Comparison of ENCODE assay signal across 9 mouse cellular contexts in the genomic region with DNA sequence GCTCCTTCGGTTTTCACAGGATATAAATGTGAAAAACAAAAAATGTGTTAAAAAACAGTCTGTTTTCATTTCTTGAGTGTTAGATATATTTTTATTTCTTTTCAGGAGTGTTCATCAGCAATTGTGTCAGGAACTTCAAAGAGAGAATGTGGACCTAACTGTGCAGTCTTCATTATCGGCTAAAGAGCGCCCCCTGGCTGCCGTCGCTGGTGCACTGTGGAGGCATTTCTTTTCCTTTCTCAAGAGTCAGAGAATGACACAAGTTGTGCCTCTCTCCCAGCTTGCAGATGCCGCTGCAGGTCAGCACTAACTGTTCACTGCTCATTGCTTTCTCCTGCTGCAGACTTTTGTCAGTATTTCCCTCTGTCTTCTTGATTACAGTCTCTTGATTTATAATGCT.
DNase-seq lines count a peak whose midpoint lies in the region; ATAC-seq and TF ChIP-seq lines count a peak whose summit lies in the region.
"Had no signal": no experiment of that assay in that cellular context is flagged by ENCODE, and none has a peak within 500 bp of the region (broad histone marks: within the 10 kb centered on the region; RNA-seq: fewer than 3 reads in every experiment).

No protein-coding gene starts in this region.

- peak; percentile 68 for TF ChIP-seq RAD21 in MEL (IDR thresholded peaks at IDR 0.05; ENCODE audit: low read depth, low read length)

- DNase-seq in MEL (ENCODE audit: low read depth, low spot score), result peak; percentile 81
- DNase-seq in c-Kit-positive CD71-positive TER-119-positive erythroid progenitor cells, embryonic 14.5 days (ENCODE audit: low spot score), result peak; percentile 73
- DNase-seq in forebrain, embryonic 14.5 days (ENCODE audit: low spot score), result peak; percentile 88
- peak; percentile 89 to 91 for DNase-seq in layer of hippocampus, postnatal 10 days (ENCODE audit: low spot score in 2 of 2)
- DNase-seq in lung, postnatal 10 days, result peak; percentile 78
- peak; percentile 74 for DNase-seq in ovary, postnatal 36 days (ENCODE audit: low spot score)
- DNase-seq in thymus, postnatal 10 days (ENCODE audit: low spot score in 2 of 2), result peak; percentile 32 to 75

- H3K4me1 ChIP-seq in MEL (ENCODE audit: control insufficient read depth in 1 of 2, insufficient read depth in 2 of 2, low read length in 2 of 2), result peaks cover 0 to 5% of the 10 kb centered on the region in 2 experiments; a peak in 2 of 4 replicates
- no peaks in the 10 kb centered on the region for H3K4me1 ChIP-seq in forebrain, embryonic 14.5 days (ENCODE audit: control insufficient read depth, insufficient read depth, low read length)
- no peaks in the 10 kb centered on the region for H3K4me1 ChIP-seq in hindbrain, embryonic 12.5 days
- H3K4me1 ChIP-seq: limb, embryonic 15.5 days had no signal

- no peak for TF ChIP-seq EP300 in MEL (IDR thresholded peaks at IDR 0.05; ENCODE audit: low read depth in 1 of 2, low read length in 2 of 2)

- H3K4me2 ChIP-seq in forebrain, embryonic 14.5 days (ENCODE audit: low read length), result no peak overlapping the region
- H3K4me2 ChIP-seq in hindbrain, embryonic 12.5 days (replicated peaks), result no peak overlapping the region
- H3K4me2 ChIP-seq: limb, embryonic 15.5 days had no signal

- no peak for TF ChIP-seq POLR2A in MEL (IDR thresholded peaks at IDR 0.05; ENCODE audit: control insufficient read depth in 1 of 2, insufficient read depth in 1 of 2, low read depth in 1 of 2, low read length in 2 of 2, poor library complexity in 1 of 2)

- H3K4me3 ChIP-seq in MEL (ENCODE audit: control insufficient read depth in 1 of 2, insufficient read depth in 1 of 2, low read depth in 2 of 2, low read length in 2 of 2), result no peak overlapping the region
- H3K4me3 ChIP-seq in forebrain, embryonic 14.5 days (ENCODE audit: low read depth, low read length), result no peak overlapping the region
- H3K4me3 ChIP-seq in hindbrain, embryonic 12.5 days, result no peak overlapping the region
- H3K4me3 ChIP-seq: limb, embryonic 15.5 days had no signal

- peak; percentile 81 to 92 (median 84) for TF ChIP-seq CTCF in MEL (IDR thresholded peaks at IDR 0.05 in 2 of 3, conservative IDR thresholded peaks at IDR 0.05 in 1 of 3; ENCODE audit: control insufficient read depth in 1 of 3, insufficient read depth in 1 of 3, low read depth in 2 of 3, low read length in 3 of 3, poor library complexity in 1 of 3, severe bottlenecking in 1 of 3)

- H3K27me3 ChIP-seq in MEL (ENCODE audit: control insufficient read depth in 1 of 2, insufficient read depth in 2 of 2, low read length in 2 of 2), result no peaks in the 10 kb centered on the region
- H3K27me3 ChIP-seq in forebrain, embryonic 14.5 days (replicated peaks; ENCODE audit: control insufficient read depth, insufficient read depth, low read length), result no peaks in the 10 kb centered on the region
- H3K27me3 ChIP-seq in hindbrain, embryonic 12.5 days, result no peaks in the 10 kb centered on the region
- H3K27me3 ChIP-seq: limb, embryonic 15.5 days had no signal

- ATAC-seq in forebrain, embryonic 14.5 days, result peak; percentile 92
- peak; percentile 76 for ATAC-seq in hindbrain, embryonic 12.5 days (ENCODE audit: low FRiP score)

- H3K9me3 ChIP-seq in MEL (replicated peaks; ENCODE audit: insufficient read depth, low read length), result no peaks in the 10 kb centered on the region
- no peaks in the 10 kb centered on the region for H3K9me3 ChIP-seq in forebrain, embryonic 14.5 days (replicated peaks; ENCODE audit: control insufficient read depth, low read length)
- no peaks in the 10 kb centered on the region for H3K9me3 ChIP-seq in hindbrain, embryonic 12.5 days (replicated peaks)
- H3K9me3 ChIP-seq: limb, embryonic 15.5 days had no signal

- 14% methylated on average over 6 of the region's 6 CpGs for WGBS in forebrain, embryonic 14.5 days
- WGBS in hindbrain, embryonic 12.5 days, result 20% methylated on average over 6 of the region's 6 CpGs

- H3K36me3 ChIP-seq in MEL (ENCODE audit: control insufficient read depth in 1 of 2, insufficient read depth in 2 of 2, low read length in 2 of 2), result peaks cover 2 to 16% of the 10 kb centered on the region in 2 experiments; a peak in 2 of 4 replicates
- H3K36me3 ChIP-seq in forebrain, embryonic 14.5 days (ENCODE audit: control insufficient read depth, insufficient read depth, low read length), result no peaks in the 10 kb centered on the region
- no peaks in the 10 kb centered on the region for H3K36me3 ChIP-seq in hindbrain, embryonic 12.5 days

- H3K27ac ChIP-seq in MEL (ENCODE audit: control insufficient read depth, low read depth, low read length), result no peak overlapping the region
- no peak overlapping the region for H3K27ac ChIP-seq in forebrain, embryonic 14.5 days (ENCODE audit: low read depth, low read length)
- no peak overlapping the region for H3K27ac ChIP-seq in hindbrain, embryonic 12.5 days
- H3K27ac ChIP-seq: limb, embryonic 15.5 days had no signal

- no peaks in the 10 kb centered on the region; the same call in 1 of the 2 replicates for H3K79me2 ChIP-seq in MEL (ENCODE audit: control insufficient read depth, insufficient read depth, low read length, poor library complexity)

- H3K9ac ChIP-seq in MEL (ENCODE audit: control insufficient read depth, low read depth, low read length, poor library complexity, severe bottlenecking), result no peak overlapping the region
- no peak overlapping the region for H3K9ac ChIP-seq in forebrain, embryonic 14.5 days (ENCODE audit: low read length)
- no peak overlapping the region for H3K9ac ChIP-seq in hindbrain, embryonic 12.5 days
- H3K9ac ChIP-seq: limb, embryonic 15.5 days had no signal

TF ChIP-seq in MEL, 35 proteins besides CTCF, POLR2A, EP300 and RAD21:
- TF ChIP-seq MXI1 (IDR thresholded peaks at IDR 0.05; ENCODE audit: low read depth, low read length) (no peak), TBP (IDR thresholded peaks at IDR 0.05; ENCODE audit: low read depth, low read length) (no peak), ZC3H11A (IDR thresholded peaks at IDR 0.05; ENCODE audit: low read depth, low read length) (peak; percentile 49; the same call in 1 of the 2 replicates), MAFK (IDR thresholded peaks at IDR 0.05; ENCODE audit: borderline replicate concordance, low read depth, low read length) (no peak), SMC3 (IDR thresholded peaks at IDR 0.05; ENCODE audit: low read depth, low read length) (peak; percentile 62)
